Mouse (Mus musculus) kidney, adult 9 months (tissue): ENCODE measurements at regions not wholly inside any gene's neighbourhood (a gene's known extent, or its start where the extent isn't known, plus 50 kb on each side); places are given as distances from the start of the nearest gene placed in this dataset.
A peak's percentile ranks its signal among the peaks of the same experiment; 100 is the strongest.
"Not testable (repeated sequence)": the region's sequence is repeated elsewhere in the genome, so short reads cannot be mapped to it uniquely, and the experiment has no call there.

ENCODE experiments used
- DNase-seq: peaks from one replicate; pipeline ENCODE4 v3.0.0; 2022

DNA sequence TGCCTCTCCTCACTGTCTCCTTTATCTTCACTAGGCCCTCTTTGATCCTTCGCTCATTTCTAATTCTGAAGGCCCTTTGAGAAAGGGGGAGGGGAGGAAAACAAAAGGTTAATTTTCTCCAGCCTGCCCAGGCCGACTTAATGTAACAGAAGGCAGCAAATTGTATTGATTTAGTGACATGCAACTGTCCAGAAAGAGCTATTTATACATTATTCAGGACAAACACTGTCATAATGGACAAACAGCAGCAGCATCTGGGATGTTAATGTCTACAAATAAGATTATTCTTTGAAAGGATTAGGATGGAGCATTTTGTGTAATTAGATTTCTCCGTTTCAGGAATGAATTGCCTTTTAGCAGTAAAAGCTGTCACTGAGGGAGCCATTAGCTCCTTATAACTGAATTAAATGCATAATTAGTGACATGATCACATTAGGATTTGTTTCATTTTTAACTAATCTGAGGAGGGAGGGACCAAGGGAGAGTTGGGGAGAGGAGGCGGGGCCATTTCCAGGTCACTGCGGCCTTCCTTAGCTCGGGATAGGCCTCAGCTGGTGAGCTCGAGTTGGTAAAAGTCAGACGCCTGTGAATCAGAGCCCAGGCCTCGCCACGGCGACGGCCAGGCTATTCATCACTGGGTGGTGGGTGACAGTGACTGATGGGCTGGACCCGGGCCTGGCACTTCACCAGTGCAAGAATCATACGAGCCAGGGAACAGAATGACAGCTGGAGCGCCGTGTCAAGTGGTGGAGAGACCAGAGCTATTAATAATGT, 167.7 kb downstream of the Nkx6-1 start:
- no peak for DNase-seq

DNA sequence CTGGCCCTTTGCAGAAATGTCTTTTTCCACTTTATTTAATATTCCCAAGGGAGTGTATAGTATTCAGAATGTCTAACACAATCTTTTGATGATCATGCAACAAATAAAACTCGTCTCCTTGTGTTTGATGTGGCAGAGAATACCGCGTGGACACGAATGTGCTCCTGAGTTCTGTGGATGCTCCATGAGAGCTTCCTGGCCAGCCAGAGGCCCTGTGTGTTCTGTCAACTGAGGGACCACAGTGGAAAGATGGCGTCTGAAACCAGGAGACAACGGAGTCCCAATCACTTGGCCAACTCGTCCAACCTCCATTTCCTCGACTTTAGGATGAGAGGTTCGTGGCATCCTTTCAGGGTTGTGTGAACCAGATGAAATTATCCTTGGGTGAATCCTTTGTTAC, 168.6 kb downstream of the Nkx6-1 start:
- DNase-seq = no peak

DNA sequence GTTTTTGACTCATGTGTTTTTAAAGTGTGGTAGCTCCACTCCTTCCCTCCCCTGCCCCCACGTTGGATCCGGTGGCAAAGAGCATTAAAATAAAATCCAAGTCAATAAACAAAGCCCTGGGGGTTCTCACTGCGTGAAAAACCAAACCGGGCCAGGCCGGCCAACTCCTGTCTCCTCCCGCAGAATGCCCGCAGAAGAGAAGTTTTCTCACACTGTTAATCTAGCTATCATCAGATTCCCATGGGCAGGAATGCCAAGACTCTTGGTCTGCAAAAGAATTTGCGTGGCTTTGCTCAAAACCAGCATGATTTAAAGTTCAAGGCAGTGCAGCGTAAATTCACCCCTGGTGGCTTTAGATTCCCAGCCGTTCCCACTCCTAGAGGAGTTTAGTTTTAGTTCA, 219.0 kb downstream of the Nkx6-1 start:
- no peak for DNase-seq

DNA sequence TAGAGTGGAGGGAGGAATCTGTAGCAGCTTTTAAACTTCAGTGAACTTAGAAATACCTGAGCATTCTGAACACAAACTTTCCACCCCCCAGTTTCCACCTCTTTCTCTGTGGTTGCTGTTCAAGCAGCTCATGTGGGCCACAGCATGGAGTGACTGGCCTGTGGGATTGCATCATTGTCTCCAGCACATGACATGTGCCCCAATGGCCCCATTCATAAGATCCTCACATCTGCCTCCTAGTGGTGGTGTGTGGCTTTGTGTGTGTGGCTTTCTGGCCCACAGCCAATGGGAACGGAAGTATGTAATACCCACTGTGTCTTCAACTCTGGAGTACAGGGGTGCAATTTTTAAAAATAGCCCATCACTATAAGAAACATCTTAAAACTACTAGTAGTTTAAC, 223.0 kb downstream of the Nkx6-1 start:
- DNase-seq = no peak

DNA sequence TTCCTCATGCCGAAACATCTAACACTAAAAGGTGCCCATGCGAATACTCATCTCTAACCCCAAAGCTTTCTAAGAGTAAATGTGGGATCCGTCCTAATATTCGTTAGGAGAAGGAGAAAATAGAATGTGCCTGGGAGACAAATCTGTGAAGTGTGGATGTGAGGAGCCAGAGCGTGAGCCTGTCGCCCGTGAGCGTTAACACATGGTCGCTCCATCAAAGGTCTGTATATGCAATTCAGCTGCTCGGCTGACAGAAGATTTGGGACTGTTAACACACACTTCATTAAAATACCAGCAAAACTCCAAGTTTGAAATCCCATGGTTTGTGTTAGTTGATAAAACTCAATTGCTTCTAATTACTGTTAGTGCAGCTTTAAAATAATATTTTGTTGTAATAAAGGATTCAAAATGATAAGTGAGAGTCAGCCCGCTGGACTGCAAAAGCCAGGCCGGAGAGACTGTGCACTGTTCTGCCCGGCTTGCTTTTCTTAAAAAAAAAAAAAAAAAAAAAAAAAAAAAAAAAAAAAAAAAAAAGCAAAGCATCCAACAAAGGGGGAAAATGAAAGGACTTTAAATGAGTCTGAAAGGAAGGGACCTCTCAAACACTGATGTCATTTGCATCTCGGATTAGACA, 227.0 kb downstream of the Nkx6-1 start:
- DNase-seq = no peak

DNA sequence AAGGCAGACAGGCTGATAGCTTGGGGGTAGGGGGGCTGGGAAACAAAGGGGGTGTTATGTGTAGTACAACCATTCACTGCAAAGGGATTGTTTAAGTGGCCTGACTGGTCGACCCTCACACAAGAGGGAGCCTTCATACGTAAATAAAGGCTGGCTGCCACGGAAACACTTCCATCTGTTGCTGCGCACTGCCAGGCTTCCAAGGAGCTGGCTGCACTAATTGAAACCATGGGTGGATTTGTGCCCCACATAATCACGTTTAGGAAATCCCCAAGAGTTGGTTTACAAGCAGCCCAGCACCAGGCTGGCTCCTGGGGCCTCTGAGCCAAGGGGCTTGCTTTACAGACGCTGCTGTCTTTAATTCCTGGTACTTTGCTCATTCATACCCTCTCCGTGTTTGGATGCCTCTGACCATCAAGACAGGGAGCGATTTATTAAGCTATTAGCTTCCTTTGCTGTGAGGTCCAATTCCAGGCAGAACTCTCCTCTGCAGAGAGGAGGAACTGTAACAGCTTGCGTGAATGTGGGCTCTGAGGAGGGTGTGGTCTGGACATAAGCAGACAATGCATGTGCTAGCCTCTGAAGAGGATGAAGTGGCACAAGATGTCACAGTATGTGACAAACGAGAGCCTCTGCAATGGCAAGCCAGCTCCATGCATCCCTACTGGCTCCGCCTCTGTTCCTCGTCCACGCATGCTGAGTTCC, 238.6 kb downstream of the Nkx6-1 start:
- no peak for DNase-seq

DNA sequence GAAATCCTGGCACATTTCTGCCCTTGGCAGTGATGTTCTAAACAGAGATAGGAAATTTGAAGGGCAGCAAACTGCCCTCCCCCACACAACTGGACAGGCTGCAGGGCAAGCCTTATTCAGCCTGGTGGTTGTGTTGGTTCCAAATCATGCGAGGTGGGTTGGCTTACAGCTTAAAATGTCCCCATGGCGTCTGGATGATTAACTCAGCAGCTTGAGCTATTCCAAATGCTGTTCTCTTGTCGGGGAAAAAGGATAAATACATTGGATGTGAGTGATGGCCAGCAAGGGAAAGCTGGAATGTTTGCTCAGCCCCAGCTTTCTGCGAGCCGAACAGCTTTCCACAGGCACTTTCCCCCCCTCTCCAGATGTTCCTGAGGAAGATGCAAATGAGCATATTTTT, 280.5 kb downstream of the Nkx6-1 start:
- no peak for DNase-seq

DNA sequence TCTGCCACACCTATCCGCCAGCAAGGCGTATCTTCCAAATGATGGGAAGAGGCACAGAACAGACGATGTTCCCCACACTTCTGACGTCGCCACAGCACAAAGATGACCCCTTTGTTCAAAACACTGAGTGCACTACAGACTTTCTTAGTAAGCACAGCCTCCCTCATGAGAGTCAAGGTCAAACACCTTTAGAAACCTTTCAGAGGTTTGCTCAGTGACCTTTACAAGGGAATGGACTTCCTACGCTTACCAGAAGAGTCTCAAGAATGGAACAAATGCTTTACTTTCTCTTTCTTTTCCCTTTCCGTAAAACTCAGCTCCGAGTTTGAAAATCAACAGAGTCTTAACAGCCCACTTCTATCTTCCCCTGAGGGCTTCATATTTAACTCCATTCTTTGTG, 283.4 kb downstream of the Nkx6-1 start:
- no peak for DNase-seq

DNA sequence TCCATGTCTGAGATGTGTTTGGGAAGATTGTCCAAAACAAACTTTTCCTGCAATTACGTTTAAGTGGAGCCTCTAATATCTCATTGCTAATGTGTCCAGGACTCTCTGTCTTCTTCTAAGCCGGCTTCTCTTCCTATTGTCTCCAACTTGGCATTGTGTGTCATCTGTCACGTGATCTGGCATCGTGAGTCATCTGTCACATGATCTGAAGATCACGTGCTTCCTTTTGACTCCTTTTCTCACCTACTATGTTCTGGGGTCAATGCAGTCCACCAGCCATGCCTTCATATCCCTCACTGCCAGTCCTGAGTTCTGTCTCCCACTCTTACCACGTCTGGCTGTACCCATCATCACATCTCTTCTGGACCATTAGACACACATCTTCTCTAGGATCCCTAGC, 288.1 kb downstream of the Nkx6-1 start:
- no peak for DNase-seq

DNA sequence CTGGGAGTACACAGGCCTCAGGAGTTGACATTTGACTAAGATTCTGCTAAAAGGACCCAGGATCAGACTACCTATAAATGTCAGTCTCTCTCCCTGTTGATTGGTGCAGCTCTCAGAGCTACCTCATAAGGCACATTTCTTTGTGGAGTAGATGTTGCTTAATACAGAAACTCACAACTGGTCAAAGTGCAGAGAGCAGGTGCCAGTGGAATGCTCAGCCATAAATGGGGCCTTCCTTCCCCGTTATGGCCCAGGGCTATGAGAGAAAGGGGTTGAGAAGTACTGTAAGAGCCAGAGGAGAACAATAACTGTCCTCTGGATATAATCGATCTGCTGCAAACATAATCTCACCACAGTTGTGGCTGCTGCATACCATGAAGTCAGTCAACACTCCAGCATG, 290.7 kb downstream of the Nkx6-1 start:
- DNase-seq = no peak

DNA sequence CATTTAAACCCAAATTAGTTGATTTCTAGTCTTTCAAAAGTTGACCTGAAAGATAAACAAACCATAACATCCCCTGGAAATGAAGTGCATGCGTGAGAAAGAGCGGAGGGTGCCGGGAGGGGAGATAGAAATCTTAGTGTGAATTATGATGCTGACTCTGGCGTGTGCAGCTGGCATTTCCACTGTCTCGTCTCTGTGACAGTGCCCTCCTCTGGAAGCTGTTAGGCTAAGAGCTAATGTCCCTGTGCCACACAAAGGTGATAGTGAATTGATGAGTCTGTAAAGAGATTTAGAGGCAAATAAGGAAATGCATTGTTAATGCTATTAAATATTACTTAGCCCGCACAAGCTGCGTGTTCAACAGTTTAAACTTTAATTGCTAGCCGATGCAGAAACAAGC, 292.6 kb downstream of the Nkx6-1 start:
- no peak for DNase-seq

DNA sequence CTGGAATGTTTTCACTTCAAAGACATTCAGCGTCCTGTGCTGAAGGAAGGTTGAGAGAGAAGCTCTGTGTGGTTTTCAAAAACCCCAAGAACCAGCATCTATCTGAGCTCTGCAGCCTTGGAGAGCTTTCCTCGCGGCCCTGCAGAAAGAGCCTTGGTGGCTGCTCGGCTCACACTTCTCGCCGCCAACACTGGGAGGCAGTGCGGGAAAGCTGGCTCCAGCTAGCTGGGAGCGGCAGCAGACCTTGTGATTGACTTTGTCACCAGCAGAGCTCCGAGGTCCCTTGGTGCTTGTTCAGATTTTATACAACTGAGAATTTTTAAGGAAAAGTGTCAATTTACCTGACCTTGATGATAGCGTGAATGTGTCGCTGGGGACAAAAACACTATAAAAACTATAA, 299.4 kb downstream of the Nkx6-1 start:
- DNase-seq = peak; percentile 39

DNA sequence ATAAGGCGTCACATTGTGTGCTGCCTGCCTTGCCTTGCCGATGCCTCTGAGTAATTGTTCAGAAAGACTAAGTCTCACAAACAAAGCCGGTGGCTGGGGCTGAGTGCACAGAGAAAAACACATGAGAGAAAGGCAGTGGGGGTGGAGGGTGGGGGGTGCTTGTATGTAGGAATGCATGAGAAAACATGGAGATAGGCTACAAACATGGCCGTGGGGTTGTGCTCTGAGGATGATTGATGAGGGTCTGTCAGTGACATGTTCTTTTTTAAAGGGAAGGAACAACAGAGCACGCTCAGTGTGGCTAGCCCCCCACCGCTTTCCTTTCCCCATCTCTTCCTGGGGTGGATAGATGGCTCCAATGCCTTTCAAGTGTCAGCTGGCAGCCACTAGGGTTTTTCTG, 304.8 kb downstream of the Nkx6-1 start:
- no peak for DNase-seq

DNA sequence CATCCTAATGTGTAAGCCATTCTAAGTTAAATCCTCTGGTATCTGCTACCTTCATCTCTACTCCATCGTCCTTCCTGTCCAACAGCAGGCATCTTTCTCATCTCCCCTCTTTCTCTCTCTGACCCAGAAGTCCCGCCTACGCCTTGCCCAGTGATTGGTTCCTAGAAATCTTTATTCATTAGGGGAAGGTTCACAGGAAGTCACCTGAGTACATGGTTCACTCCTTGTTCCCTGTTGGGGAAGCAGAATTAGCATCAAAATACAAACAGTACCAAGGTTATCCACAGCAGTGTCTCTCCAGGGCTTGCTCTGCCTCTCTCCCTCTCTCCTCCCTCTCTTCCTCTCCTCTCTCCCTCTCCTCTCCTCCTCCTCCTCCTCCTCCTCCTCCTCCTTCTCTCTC, 319.4 kb downstream of the Nkx6-1 start:
- DNase-seq = no peak

DNA sequence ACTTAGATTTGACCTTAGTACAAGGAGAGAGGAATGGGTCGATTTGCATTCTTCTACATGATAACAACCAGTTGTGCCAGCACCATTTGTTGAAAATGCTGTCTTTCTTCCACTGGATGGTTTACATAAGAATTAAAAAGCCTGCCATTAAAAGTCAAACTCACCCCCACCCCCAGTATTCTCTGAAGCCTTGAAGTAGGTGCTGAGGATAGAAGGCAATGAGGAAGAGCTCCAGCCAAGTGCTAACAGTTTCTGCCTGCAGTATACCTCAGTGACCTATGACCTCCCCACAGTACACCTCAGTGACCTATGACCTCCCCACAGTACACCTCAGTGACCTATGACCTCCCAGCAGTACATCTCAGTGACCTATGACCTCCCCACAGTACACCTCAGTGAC, 328.4 kb downstream of the Nkx6-1 start:
- not testable (repeated sequence) for DNase-seq

DNA sequence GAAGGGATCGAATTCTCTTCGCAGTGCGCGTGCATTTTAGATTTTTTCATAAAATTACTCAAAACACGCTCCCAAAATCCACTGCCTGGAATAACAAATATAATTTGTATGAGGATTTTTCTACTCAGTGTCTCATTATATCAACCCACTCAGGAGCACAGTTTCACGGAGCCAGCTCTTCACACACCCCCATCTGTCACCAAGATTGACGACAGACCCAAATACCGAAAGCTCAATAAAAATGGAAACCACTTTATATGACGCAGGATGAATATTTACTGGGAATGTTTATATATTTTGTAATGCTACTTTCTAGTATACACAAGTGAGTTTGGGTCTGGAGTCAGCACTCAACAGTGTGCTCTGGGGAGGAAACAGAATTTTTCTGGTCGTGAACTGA, 333.0 kb downstream of the Nkx6-1 start:
- no peak for DNase-seq

DNA sequence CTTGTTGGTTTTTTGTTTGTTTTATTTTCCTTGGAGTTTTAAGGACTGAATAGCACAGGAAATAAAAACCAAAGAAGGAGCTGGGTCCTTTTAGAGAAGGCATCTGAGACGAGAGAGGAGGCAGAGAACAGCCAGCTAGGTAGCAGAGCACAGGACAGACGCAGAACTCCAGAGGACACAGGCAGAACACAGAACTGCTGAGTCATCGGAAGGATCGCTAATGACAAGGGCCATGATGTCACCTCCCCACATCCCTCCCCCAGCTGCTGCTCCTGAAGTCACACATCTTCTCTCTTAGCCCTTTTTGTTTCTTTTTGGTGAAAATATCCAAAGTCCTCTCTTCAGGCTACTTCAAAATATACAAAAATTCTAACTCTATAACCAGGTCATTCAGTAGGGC, 338.7 kb downstream of the Nkx6-1 start:
- no peak for DNase-seq

DNA sequence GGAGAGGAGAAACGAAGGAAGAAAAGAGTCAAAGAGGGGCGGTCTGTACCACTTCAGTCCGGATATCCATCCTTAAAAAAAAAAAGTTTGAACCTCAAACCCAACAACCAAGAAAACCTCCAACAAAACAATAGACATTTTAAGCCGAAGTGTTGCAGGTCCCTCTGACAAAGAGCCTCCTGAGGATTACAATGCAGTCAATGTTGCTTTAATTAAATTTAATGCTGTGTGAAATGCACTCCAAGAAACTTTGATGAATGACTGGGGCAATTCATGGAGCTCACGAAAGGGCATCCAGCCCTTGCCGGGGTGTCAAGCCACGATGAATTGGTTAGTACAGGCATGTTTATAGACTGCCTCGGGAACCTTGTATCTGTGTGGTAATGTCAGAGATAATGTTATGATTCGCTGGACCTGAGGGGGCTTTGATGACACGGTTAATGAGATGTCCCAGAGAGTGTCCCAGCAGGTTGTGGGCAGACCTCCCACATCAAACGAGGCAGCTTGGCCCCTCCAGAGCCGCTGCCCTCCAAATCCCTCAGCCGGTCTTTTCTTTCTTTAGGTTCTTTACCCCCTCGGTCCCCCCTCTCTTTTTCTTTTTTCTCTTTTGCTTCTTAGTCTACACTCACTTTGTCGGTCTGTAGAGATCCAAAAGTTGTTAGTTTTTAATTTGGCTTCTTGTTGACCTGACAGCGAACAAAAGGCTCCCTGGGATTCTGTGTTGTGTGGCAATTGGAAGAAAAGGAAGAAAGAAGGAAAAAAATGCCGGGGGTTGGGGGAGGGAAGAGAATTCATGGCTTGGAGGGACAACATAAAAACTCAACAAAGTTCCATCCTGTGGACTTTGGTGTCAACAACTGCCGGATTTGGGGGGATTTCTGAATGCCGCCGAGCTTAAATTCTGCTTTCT, 341.5 kb downstream of the Nkx6-1 start:
- no peak for DNase-seq

DNA sequence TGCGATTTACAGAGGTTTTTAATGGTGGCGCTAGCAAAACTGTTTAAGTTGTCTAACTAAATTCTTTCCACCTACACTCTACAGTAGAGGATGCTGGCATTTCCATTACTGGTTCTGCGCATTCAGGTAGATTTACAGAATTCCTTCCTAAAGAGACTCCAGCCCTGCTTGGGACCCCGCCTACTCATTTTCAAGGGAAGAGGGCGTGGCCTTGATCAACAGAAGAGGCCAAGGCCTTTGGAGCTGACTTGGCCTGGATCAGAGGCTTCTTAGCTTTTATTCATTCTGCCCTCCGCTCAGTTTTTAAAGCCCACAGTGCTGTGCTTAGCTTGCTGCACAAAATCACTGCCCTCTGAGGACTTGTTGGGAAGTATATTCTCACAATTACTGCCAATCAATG, 364.8 kb downstream of the Nkx6-1 start:
- no peak for DNase-seq

DNA sequence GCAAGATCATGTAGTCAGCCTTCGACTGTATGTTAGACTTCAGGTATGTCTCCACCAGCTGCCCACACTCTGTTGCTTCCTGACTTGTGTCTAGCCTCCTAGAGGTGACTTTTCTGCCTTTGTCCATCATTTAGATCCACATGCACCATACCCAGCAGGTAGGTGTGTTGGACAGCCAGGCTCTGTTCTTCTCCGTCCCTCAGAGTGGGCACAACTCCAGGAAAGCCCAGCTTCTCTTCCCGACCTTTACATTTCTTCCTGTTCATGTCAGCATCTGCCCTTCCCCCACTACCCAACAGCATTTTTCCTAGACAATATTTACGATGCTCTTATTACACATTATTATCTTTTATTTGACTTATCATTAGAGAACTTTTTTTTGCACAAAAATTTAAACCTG, 366.4 kb downstream of the Nkx6-1 start:
- no peak for DNase-seq

DNA sequence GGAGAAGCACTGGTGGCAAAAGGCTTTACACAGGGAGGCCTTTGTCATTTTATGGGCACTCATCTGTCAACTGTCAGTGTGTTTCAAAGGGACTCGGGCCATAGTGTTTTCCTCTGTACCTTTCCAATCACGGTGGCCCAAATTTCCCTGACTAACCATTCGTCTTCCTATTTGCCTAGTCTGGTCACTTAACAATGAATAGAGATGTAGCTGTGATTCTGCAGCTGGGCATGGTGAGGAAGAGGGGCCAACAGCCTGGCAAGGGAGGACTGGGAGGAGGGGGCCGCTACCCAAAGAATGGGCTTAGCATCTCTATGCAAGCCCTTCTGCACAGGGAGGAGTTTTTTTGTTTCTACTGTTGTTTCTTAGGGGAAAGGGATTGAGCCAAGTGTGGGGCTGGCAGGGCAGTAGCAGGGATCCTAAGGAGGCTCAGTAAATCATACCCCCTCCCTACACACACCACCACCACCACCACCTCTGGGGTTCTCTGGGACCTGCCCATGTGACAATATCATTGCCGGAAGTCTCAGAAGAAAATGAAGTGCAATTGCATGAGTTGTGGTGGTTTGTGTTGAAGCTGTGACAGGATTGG, 367.2 kb downstream of the Nkx6-1 start:
- no peak for DNase-seq

DNA sequence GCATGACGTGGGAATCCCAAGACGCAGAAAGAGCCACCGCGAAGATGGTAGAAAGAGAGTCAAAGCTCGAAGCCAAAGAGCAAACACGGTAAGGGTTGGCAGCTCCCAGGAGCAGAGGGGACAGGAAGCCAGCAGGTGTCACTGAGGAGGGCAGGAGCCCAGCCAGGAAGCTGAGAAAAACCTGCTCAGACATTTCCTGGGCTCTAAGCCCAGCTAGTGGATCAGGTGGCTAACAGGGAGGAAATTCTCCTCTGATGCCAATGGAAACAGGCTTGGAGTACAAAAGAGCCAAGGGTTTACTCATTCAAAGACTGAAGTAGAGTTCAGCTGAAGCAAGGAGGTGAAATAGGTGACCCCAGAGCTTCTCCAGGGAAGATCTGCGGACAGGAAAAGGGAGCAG, 368.9 kb downstream of the Nkx6-1 start:
- no peak for DNase-seq

DNA sequence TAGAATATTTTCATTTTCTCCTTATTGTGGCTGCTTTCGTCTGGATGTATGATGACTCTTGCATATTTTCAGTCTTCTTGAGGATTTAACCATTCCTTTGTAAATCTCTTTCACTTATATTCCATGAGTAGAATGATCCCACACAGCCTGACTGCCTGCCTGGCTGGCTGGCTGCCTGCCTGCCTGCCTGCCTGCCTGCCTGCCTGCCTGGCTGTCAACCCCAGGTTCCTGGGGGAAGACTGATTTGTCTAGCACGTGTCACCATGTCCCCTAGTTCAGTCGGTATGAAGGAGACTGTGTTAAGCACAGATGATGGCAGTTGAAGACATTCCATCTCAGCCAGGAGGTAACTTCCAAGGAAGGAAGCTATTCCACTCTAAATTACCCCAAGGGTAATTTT, 370.8 kb downstream of the Nkx6-1 start:
- DNase-seq = no peak
